Mouse (Mus musculus) inflammation-experienced regulatory T-cells, adult 6 months (primary cell): ENCODE data around the gene Dpysl4. TPM values are rescaled to one million over a fixed set of nuclear protein-coding genes. Genes with fewer than 3 reads are reported as not detected.

Experiments
- ATAC-seq: one replicate; pipeline ENCODE4 v1.8.0; 2017
- polyA plus RNA-seq, 3 experiments: library from polyadenylated mRNA; unstranded; fragments of 100-300 nt; shearing (Covaris generic); gene quantifications; one replicate each; pipeline ENCODE4 v1.2.1; 2017

Gene Dpysl4
- polyA plus RNA-seq, 3 experiments from 2014 or later: 0.09 TPM; not detected in 2

DNA sequence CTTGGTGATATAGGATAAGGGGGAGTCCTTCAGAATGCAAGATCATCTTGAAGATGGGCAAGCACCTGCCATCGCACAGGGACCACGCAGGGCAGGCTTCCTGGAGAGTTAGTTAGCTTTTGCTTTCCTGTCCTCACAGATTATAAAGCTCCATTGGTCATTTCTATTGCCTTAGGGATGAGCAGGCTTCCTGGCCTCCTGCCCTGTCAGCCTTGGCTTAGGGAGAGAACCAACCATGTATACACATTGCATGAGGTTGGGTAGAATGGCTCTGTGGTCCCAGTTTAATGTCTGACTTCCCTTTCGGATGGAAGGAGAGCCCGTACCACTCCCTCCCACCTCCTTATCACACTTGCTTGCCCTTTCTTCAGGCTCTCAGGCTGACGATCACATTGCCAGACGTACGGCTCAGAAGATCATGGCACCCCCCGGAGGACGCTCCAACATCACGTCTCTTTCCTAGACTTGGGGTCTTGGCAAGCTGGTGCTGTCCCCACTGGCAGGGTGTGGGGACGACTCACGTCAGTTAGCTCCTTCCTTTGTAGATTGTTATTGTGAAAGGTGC lies 14.8 kb downstream of the Dpysl4 start:
- ATAC-seq: no peak

DNA sequence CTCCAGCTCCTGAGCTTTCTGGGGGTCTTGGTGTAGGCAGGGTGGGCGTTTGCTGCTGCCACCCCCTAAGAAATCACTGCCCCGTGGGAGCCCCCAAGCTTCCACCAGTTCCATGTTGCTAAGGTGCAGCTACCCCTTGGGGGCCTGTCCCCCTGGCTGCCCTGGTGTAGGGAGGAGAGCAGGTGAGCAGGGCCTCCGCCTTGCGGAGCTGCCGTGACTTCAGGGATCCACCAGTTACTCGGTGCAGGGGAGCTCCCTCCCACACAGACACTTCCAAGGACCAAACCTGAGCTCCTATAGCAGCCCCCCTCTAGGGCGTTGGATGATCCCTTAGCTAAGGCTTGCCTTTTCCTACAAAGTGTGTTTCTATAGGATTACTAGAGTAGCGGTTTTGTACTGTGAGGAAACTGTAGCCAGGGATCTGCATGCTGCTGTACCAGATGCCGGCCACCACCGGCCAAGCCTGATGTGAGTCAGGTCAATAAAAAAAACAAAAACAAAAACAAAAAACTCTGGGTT lies 15.5 kb downstream of the Dpysl4 start:
- ATAC-seq: no peak

DNA sequence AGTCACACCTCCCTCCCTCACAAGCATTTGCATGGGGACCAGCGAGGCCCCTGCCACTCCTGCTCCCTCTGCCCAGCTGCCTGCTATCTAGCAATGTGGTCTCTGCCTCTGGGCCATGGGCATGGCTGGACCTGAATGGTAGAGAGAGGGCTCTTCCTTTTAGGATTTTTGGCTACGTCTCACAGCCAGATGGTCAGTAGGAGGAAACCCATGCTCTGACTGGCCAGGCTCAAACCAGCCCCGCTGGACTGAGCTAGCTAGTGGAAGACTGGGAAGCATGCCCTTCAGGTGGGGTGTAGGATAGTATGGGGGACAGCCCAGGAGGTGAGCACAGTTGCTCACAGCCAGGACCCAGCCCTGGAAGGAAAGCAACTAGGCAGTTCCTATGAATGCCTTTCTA lies 16.0 kb downstream of the Dpysl4 start:
- ATAC-seq: no peak

DNA sequence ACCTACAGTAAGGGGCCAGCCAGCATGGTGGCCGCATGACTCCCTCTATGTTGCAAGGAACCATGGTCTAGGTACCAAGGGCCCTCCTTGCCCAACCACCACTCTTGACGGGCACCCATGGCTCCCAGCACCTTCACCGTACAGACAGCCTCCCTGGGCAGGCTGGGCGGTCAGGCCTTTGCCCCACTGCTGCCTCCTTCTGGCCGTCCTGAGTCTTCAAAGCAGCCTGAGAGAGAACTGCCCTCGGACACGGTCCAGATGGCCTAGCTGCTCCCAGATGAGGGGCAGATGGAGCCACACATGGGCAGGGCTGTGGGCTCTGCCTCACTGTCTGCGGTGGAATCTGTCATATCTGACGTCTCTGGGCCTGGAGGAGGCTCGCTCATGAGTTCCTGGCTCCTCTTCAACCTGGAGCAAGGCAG lies 18.2 kb downstream of the Dpysl4 start:
- no peak for ATAC-seq

DNA sequence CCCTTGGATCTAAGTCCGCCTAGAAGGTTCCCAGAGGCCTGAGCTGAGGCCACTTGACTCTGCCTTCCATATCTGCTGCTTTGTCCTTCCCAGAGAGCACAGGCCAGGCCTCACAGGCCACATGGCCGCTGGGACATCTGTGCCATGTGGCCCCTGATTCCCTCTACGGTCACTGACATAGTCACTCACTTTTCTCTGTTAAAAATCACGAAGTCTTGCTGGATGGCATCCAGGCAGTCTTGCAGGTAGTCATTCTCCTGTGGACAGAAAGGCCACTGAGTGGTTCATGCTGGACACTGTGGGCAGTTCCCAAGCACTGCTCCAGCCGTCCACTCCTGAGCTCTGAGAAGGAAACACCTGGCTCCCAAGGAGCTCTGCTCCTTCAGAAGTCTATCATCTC lies 19.3 kb downstream of the Dpysl4 start:
- ATAC-seq: no peak

DNA sequence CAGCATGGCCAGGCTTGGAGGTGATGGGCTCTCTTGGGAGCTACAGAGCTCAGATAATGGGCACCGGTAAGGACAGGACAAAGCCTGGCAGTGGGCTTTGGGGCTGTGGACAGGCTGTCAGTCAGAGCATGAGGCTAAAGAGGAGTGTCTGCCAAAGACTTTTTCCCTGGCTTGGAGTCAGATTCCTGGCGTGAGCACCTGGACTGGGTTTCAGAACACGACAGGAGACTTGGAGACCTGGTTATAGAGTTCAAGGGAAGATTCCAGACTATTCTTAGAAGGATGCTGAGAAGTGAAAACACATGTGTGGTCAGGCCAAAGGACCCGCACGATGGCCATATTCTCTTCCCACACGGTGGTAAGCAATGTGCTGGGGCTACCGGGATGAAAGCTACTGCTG lies 19.9 kb downstream of the Dpysl4 start:
- no peak for ATAC-seq

DNA sequence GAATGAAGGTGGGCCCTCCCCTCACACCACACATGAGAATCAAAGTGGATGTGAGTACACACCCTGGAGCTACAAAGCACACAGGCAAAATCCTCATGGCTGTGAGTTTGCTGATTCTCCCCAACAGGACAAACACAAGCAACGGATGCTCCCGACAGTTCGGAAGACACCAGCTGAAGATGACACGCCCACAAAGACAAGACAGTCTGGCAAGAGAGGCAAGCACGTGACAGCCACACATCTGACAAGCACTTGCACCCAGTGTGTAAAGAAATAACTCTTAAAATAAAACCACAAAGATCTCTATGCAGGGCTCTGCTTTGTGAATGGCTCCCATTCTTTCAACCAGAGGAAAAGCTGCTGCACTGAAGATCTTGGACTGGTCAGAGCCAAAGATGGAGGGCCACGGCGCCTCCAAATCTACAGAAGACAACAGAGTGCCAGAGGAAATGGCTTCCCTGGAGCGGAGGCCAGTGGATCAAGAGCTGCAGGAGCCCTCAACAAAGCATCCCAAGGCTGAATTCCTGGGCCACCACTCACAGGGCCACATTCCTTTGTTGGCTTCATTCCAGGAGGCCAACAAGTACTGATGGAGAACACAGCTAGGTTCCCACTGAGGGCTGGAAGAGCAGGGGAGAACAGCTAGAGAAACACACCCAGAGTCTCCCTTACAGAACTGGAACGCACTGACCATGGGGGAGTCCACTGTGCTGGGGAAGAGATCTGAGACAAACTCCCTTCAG lies 22.3 kb downstream of the Dpysl4 start:
- no peak for ATAC-seq

DNA sequence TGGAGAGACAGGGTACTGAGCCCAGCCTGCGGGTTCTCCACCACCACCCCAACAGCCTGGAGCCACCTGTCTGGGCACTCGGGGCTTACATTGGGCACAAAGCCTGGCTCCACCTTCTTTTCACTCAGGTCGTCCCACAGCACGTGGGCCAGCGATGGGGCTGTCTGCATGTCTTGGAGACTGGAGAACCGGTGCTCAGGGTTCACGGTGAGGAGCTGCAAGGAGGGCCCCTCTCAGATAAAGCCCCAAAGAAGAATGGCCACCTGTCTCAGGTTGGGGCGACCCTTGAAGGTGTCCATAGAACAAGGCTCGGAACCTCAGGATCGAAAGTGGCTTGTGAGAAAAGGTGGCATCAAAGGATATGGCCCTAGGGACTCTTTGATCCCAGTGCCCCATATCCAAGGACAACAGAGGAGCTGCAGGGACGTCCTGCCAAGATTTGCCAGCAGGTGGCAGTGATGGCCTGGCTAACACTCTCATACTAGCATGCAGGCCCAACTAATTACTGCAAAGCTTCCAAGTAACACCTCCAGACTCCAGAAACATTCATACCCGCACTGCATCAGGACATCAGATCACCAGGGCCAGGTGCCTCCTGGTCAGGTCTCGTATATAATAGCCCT lies 33.5 kb downstream of the Dpysl4 start:
- ATAC-seq: peak; percentile 80

DNA sequence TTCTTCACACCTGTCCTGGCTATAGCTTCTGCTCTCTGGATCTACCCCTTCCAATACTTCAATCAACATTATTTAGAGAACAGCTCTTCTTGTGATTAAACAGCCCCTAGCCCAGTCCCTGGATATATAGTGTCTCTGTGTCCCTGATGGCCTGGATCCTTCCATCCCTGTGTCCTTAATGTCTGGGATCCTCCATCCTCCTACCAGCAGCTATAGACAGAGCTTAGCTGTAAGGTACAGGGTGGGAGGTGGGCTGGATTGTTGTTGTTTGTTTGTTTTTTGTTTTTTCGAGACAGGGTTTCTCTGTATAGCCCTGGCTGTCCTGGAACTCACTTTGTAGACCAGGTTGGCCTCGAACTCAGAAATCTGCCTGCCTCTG lies 34.0 kb downstream of the Dpysl4 start:
- ATAC-seq: peak; percentile 28

DNA sequence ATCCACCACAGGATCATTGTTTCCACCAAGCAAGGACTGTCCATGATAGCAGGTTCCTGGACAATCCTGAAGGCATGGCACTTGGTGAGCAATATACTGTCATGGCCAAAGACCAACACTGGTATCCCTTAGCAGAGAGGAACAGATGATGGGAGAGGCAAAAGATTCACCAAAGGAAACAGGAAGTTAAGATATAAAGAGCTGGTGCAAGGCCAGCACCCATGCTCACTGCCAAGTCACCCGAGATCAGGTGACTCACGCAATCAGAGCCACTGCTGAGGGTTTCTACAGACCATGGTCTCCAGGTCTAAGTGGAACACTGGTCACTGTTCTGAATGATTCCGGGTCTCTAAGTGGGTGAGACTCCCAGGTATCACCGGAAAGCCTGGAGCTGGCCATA lies 40.1 kb downstream of the Dpysl4 start:
- ATAC-seq: no peak

DNA sequence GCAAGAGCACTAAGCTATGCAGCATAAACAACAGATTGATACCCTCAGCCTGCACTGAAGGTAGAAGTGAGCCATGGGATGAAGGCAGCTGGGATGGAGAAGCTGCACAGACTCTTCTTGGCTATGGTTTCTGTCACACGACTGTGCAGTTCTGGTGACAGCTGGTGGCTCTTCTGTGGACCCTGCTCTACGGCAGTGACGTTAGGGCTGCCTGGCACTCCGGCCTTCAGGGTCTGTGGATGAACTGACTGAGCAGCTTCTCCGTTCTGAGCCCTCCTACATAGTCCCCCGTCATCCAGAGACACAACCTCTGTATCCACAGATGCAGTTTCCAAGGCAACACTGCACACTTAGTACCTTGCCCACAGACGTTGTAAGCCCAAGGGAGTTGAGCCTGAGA lies 40.7 kb downstream of the Dpysl4 start:
- no peak for ATAC-seq

DNA sequence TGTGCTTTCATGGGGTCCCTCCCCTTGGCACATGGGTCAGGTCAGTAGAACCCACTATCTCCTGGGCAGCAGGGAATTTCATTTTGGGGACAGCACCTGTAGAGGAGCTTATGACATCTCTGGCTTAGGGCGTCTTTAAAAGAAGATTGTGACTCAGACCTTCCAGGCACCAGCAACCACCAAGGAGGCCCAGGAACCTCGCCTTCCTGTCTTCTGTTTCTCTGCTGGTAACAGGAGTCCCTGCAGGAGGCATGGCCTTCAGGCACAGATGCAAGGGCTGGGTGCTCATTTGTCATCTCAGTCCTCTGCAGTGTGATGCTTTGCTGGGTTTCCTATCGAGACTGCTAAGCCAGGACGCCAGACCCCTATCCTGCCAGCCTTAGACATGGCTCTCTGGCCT lies 43.2 kb downstream of the Dpysl4 start:
- peak; percentile 79 for ATAC-seq

DNA sequence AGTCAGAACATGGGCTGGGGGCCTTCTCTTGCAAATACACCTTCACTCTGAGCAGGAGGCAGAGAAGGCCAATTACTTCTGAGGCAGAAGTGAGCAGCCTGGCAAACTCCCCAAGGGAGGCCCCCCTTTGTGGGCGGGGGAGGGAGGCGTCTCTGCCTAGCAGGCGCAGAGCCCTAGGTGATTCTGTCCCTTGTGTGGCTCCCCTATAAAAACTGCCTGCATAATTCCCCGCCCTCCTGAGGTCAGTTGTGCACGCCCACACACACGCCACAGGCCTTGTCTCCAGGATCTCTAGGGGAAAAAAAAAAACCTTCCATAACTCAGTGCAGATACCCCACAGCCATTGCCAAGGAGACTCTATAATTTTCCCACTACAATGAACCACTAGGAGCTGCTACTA lies 44.6 kb downstream of the Dpysl4 start:
- ATAC-seq: no peak

DNA sequence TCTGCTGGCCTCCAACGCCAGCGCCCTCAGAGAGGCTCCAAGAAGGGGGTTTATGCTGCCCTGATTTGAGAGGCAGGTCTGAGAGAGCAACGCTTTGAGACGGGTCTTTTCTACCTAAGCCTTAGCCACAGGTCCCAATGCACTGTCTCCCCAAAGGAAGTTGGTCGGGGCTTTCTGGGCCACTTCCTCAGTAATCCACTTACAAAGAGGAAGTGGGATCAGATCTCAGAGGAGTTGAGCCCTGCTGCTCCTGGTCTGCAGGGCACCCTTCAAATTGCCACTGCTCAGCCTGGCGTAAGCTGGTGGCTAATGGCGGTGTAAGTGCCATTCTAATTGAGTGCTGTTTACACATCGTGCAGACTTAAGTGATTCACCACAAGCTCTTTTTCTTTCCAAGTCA lies 45.7 kb downstream of the Dpysl4 start:
- peak; percentile 8 for ATAC-seq

DNA sequence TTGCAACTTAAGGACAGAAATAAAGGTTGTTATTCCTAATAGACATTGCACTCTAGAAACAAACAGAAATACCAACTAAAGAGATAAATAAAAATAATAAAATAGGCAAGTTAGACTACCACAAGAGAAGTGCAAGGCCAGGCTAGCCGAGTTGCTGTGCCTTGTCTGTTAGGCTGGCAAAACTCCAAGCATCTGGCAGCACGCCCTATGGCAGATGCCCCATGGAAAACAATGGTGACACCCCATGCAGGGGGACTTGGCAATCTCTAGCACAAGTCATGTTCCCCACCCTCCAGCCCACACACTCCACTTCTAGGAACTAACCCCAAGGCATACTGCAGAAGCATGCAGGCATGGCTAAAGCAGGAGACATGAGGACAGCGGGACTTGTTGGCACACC lies 47.6 kb downstream of the Dpysl4 start:
- no peak for ATAC-seq

DNA sequence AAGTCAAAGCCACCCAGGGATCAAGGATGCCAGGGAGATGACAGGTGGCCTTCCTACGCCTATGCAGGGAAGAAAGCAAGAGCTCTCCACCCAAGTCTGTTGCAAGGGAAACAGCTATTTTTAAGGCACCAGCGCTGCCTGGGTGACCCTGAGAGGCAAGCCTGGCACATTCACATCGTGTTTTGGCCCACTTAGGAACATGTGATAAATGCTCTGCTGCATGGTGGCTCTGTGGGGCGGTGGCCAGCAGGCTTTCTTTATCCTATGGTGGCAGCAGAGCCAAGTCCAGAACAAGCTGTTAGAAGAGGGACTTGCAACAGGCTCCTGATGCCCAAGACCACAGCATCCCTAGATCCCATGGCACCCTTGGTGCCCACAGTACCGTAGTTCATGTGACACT lies 49.4 kb downstream of the Dpysl4 start:
- ATAC-seq: no peak

DNA sequence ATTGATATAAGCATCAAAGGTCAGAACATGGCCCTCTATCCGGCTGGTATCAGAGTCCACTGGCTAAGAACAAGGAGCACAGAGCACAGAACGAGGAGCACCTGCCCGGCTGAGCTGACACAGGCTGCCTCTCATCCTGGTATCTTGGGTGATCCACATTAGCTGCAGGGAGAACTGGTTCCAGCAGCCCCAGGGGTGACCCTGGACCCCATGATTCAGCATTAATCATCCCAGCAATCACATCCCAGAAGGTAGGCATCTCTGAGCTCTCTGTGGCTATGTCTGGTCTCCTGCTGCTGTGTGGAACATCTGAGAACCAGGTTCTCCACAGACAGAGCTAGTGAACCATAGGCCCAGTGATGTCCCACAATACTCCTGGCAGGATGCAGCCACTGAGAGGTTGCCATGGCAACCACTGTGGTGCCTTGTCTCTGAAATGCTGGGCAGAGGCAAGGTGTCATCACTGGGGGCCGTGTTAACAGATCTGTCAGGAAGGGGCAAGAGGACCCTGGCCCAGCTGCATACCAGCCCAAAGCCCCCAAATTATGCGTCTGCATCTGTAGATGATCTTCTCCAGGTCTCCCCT lies 51.2 kb downstream of the Dpysl4 start:
- no peak for ATAC-seq

DNA sequence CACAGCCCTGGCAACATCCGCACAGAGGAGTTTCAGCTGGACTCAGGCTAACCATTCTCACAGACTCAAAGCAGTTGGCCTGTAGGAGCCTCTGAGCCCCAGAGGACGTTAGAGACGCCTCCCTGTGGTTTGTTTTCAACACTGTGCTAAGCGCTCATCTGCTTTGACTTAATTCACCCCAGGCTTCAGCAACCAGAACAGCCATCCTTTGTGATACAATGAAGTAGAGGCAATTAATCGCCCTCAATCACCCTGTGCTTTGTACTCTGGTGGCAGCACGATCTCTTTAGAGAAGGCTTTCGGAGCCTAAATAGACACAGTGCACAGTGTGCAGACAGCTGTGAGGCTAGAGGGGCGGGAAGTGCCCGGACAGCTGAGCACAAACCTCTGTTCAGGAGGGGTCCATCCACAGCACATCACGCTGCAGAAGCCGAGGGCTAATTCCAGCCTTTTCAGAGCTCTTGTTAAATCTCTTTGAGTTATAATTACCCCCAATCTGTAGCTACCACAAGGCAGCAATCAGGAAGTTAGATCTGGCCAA lies 54.2 kb downstream of the Dpysl4 start:
- ATAC-seq: no peak

DNA sequence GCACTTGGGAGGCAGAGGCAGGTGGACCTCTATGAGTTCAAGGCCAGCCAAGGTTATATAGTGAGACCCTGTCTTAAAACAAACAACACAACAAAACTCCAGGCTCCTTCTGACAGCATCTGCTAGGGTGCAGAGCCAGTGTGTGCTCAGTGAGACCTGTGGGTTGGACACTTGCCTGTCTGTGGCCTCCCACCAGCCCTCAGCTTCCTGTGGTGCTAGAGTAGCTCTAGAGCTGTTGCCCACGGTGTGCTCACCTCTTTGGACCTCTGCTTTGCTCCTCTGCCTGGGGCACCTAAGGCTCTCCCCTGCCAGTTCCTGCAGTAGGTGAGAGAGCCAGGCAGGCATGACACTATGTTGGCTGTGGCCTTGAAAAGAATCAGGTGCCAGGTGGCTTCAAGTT lies 58.0 kb downstream of the Dpysl4 start:
- ATAC-seq: no peak

DNA sequence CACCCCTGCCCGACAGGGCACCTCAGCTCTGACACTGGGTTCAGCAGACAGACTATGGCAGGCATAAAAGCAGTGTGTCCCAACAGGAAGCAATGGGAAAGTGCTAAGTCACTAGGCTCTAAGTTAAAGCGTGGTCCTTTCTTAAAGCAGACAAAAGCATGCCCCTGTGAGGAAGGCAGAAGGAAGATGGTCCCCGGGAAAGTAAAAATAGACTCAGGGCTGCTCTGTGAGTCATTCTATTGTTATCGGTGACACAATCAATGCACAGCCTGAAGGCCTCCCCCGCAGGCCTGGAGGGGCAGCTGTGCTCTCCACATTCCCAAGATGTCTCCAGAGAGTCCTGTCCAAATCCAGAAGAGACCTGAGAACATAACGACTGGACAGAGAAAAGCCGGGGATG lies 60.1 kb downstream of the Dpysl4 start:
- ATAC-seq: no peak

DNA sequence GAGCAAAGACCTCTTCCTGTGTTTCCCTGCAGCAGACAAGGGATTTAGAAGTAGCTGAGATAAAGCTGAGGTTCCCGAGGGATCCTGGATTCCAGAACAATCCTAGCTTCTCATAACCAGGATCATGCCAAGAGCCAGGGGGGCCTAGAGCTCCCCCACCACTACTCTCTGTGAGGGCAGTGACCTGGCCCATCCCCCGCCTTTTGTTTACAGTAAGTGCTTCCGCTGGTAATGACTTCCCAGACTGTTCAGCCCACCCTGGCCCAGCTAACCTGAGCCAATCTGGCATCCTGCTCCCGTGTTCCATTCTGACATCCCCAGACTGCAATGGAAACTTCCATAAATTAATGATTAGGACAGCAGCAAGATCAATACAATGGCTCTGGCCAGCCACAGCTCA lies 61.6 kb downstream of the Dpysl4 start:
- no peak for ATAC-seq

DNA sequence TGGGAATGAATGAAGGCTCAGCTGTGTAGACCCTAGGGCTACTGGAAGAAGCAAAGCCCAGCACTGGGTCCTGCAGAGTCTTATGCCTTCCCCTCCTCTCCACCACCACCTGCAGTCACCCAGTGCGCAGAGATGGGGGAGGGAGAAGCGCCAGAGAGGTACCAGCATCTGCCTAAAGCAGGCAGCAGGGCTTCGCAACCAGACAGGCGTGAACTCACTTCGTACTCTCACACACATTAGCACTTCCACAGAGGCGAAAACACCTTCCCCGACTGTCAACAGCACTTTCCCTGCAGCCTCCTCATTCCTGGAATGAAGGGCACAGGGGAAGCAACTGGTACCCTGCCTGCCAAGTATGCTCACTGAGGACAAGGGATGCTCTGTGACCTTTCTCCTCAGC lies 63.6 kb downstream of the Dpysl4 start:
- ATAC-seq: no peak

DNA sequence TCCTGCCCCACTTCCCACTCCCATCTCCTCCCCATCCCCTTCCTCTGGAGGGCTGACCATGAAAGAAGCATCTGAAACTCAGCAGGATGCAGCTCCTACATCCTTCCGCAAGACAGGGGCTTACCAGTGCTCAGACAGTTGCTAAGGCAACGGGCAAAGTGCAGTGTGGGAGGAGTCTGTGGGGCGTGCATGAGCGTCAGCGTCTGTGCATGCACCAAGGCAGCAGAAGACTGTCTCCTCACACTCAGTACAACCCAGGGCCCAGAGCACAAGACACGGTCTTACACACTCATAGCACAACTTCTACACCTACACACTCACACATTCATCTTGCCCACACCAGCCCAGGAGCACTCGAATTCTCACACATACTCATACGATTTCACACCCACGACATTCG lies 65.3 kb downstream of the Dpysl4 start:
- ATAC-seq: peak; percentile 96
